Mouse (Mus musculus) small intestine, adult 2 months (tissue): Measurements from ENCODE around the gene Ifitm3. TPM values are rescaled to one million over a fixed set of nuclear protein-coding genes. Genes with fewer than 3 reads are reported as not detected.
A peak's percentile ranks its signal among the peaks of the same experiment; 100 is the strongest.
"Not testable (repeated sequence)": the region's sequence is repeated elsewhere in the genome, so short reads cannot be mapped to it uniquely, and the experiment has no call there.

ENCODE experiments used
- H3K27ac ChIP-seq: fragments of 200-500 bp; 2 replicates; pipeline ENCODE4 v1.5.1; 2012; ENCODE audit warnings: low read depth, low read length, control low read depth, inconsistent platforms; ENCODE audit not compliant: insufficient read depth
- H3K27me3 ChIP-seq: fragments of 200-500 bp; 2 replicates; pipeline ENCODE4 v1.6.1; 2012; ENCODE audit warnings: mild to moderate bottlenecking, moderate library complexity, low read length, inconsistent platforms; ENCODE audit not compliant: control insufficient read depth, insufficient read depth
- H3K36me3 ChIP-seq: fragments of 200-500 bp; 2 replicates; pipeline ENCODE4 v1.6.1; 2012; ENCODE audit warnings: mild to moderate bottlenecking, low read length, control low read depth, inconsistent platforms; ENCODE audit not compliant: control insufficient read depth, insufficient read depth
- H3K4me1 ChIP-seq: fragments of 200-500 bp; 2 replicates; pipeline ENCODE4 v1.6.1; 2012; ENCODE audit warnings: low read length, inconsistent platforms, mixed read lengths; ENCODE audit not compliant: control insufficient read depth, insufficient read depth, insufficient read length
- H3K4me3 ChIP-seq: fragments of 200-500 bp; 2 replicates; pipeline ENCODE4 v1.5.1; 2012; ENCODE audit warnings: low read depth, mild to moderate bottlenecking, control low read depth, inconsistent platforms, low read length, moderate library complexity
- CTCF ChIP-seq: fragments of 200-500 bp; IDR thresholded peaks from 2 replicates; pipeline ENCODE4 v1.5.1; 2012; ENCODE audit warnings: low read depth, mild to moderate bottlenecking, control low read depth, inconsistent platforms, low read length, moderate library complexity, mixed read lengths; ENCODE audit not compliant: insufficient replicate concordance, insufficient read length; ENCODE audit errors: extremely low read depth
- POLR2A ChIP-seq: fragments of 200-500 bp; IDR thresholded peaks from 2 replicates; pipeline ENCODE4 v1.6.1; 2012; ENCODE audit warnings: low read depth, mild to moderate bottlenecking, control low read depth, inconsistent platforms, low read length, moderate library complexity
- WGBS: fragments of 180-500 bp; shearing (Covaris S2); methylation state at CpG from one replicate; pipeline ENCODE4 v1.1.7; 2018; 5-methylcytosine and 5-hydroxymethylcytosine counted together
- polyA plus RNA-seq: library from polyadenylated mRNA; depleted of rRNA; stranded (reverse); fragments of >200 nt; gene quantifications from 2 replicates; pipeline ENCODE4 v1.2.3, GENCODE M21; 2012

Gene Ifitm3
- polyA plus RNA-seq, 1 experiment, result 147 TPM

- 76% methylated on average over 5 of the region's 5 CpGs for WGBS
- H3K27me3 ChIP-seq, result no peaks in the 10 kb centered on the region
- peaks cover 5% of the 10 kb centered on the region for H3K4me1 ChIP-seq
- no peak overlapping the region for H3K27ac ChIP-seq
- no peak for TF ChIP-seq CTCF
- TF ChIP-seq POLR2A, result no peak
- no peaks in the 10 kb centered on the region for H3K36me3 ChIP-seq
- H3K4me3 ChIP-seq, result no peak overlapping the region
Observed at GRCm38 (mm10) chr7:140990622-140991021, 19.9 kb downstream of the Ifitm3 start.

GRCm38 (mm10) chr7:140990185-140990584 is 20.4 kb downstream of the Ifitm3 start:
- no peak overlapping the region for H3K4me3 ChIP-seq
- 58% methylated on average over 6 of the region's 6 CpGs for WGBS
- no peak overlapping the region for H3K27ac ChIP-seq
- no peak for TF ChIP-seq POLR2A
- TF ChIP-seq CTCF, result no peak
- peaks cover 5% of the 10 kb centered on the region for H3K4me1 ChIP-seq
- H3K36me3 ChIP-seq, result no peaks in the 10 kb centered on the region
- no peaks in the 10 kb centered on the region for H3K27me3 ChIP-seq

- no peaks in the 10 kb centered on the region for H3K36me3 ChIP-seq
- peaks cover 5% of the 10 kb centered on the region for H3K4me1 ChIP-seq
- WGBS, result 87% methylated on average over 4 of the region's 4 CpGs
- no peak overlapping the region for H3K4me3 ChIP-seq
- TF ChIP-seq CTCF (no peak), POLR2A (no peak)
- H3K27me3 ChIP-seq, result no peaks in the 10 kb centered on the region
- no peak overlapping the region for H3K27ac ChIP-seq
Observed at GRCm38 (mm10) chr7:140989022-140989421, 21.5 kb downstream of the Ifitm3 start.

- Histone ChIP-seq H3K36me3 (no peaks in the 10 kb centered on the region), H3K4me3 (no peak overlapping the region), H3K4me1 (peaks cover 5% of the 10 kb centered on the region), H3K27me3 (no peaks in the 10 kb centered on the region), H3K27ac (peak overlapping the region; percentile 24; the same call in 1 of the 2 replicates)
- TF ChIP-seq POLR2A (no peak), CTCF (no peak)
- WGBS, result 49% methylated on average over 17 of the region's 17 CpGs
Observed at GRCm38 (mm10) chr7:140987182-140988138, 23.1 kb downstream of the Ifitm3 start.

- Histone ChIP-seq H3K36me3 (no peaks in the 10 kb centered on the region), H3K27me3 (no peaks in the 10 kb centered on the region), H3K4me1 (no peaks in the 10 kb centered on the region), H3K27ac (no peak overlapping the region), H3K4me3 (no peak overlapping the region)
- TF ChIP-seq CTCF (no peak), POLR2A (no peak)
- 93% methylated on average over 7 of the region's 7 CpGs for WGBS
Observed at GRCm38 (mm10) chr7:140982971-140983370, 27.6 kb downstream of the Ifitm3 start.

- TF ChIP-seq CTCF (no peak), POLR2A (no peak)
- H3K27me3 ChIP-seq, result no peaks in the 10 kb centered on the region
- no peaks in the 10 kb centered on the region for H3K36me3 ChIP-seq
- H3K27ac ChIP-seq, result no peak overlapping the region
- H3K4me1 ChIP-seq, result no peaks in the 10 kb centered on the region
- WGBS, result 90% methylated on average over 8 of the region's 8 CpGs
- no peak overlapping the region for H3K4me3 ChIP-seq
Observed at GRCm38 (mm10) chr7:140981704-140982103, 28.9 kb downstream of the Ifitm3 start.

GRCm38 (mm10) chr7:140976720-140977119 is 33.9 kb downstream of the Ifitm3 start:
- 86% methylated on average over 9 of the region's 9 CpGs for WGBS
- H3K27me3 ChIP-seq, H3K36me3 ChIP-seq: not testable (repeated sequence)

GRCm38 (mm10) chr7:140975465-140975864 is 35.1 kb downstream of the Ifitm3 start:
- Histone ChIP-seq H3K4me3 (no peak overlapping the region), H3K4me1 (peaks cover 7% of the 10 kb centered on the region), H3K27ac (no peak overlapping the region), H3K27me3 (no peaks in the 10 kb centered on the region), H3K36me3 (no peaks in the 10 kb centered on the region)
- WGBS, result 86% methylated on average over 3 of the region's 3 CpGs
- TF ChIP-seq CTCF, result no peak
- TF ChIP-seq POLR2A, result no peak

More at GRCm38 (mm10) chr7:140976720-140977119, 33.9 kb downstream of the Ifitm3 start:
- H3K4me3 ChIP-seq, H3K27ac ChIP-seq, H3K4me1 ChIP-seq: not testable (repeated sequence)
